Mouse (Mus musculus) right cerebral cortex, postnatal 36 days (tissue): ENCODE measurements at regions not wholly inside any gene's neighbourhood (a gene's known extent, or its start where the extent isn't known, plus 50 kb on each side); places are given as distances from the start of the nearest gene placed in this dataset.
"Not testable (repeated sequence)": the region's sequence is repeated elsewhere in the genome, so short reads cannot be mapped to it uniquely, and the experiment has no call there.

Experiments used
- DNase-seq, 2 experiments: peaks; one replicate each; pipeline ENCODE4 v3.0.0; 2022; ENCODE audit warnings: low spot score in 2 of 2, mixed read lengths in 1 of 2

DNA sequence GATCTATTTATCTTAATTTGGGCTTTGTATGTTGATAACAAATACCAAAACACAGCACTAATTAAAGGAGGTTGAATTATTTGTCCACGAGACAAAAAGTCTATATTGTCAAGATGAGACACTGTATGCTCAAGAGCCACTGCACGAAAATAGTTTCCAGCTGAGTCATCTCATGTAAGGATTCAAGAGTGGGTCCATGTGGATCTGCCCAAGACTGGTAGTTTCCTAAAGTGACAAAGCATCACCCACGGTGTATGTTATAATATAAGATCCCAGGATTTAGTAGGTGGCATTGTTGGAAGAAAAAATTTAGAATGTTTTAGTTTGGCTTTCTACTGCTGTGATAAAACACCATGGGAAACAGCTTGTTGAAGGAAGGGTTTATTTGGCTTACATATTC is 428.2 kb downstream of the Arl6ip6 start:
- DNase-seq: peak in 1 of 2 experiments; percentile 18

DNA sequence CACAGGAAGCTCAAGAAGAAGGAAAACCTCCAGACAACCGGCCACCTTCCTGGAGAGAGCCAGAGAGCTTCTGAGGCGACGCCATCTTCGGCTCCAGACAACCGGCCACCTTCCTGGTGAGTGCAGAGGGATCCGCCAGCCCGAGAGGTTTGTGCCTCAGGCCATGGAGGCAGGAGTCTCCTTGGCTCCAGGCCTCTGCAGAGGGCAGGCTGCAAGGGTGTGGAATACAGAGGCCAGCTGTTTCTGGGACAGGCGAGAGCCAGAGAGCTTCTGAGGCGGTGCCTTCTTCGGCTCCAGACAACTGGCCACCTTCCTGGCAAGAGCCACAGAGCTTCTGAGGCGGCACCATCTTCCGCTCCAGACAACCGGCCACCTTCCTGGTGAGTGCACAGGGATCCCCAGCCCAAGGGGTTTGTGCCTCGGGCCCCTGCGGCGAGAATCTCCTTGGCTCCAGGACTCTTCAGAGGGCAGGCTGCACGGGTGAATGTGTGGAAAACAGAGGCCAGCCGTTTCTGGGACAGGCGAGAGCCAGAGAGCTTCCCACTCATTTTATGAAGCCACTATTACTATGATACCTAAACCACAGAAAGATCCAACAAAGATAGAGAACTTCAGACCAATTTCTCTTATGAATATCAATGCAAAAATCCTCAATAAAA is 441.4 kb downstream of the Arl6ip6 start:
- not testable (repeated sequence) for DNase-seq

- no peak for DNase-seq
Observed at GRCm38 (mm10) chr2:53668599-53669372, 416.6 kb downstream of the Rprm start.

DNA sequence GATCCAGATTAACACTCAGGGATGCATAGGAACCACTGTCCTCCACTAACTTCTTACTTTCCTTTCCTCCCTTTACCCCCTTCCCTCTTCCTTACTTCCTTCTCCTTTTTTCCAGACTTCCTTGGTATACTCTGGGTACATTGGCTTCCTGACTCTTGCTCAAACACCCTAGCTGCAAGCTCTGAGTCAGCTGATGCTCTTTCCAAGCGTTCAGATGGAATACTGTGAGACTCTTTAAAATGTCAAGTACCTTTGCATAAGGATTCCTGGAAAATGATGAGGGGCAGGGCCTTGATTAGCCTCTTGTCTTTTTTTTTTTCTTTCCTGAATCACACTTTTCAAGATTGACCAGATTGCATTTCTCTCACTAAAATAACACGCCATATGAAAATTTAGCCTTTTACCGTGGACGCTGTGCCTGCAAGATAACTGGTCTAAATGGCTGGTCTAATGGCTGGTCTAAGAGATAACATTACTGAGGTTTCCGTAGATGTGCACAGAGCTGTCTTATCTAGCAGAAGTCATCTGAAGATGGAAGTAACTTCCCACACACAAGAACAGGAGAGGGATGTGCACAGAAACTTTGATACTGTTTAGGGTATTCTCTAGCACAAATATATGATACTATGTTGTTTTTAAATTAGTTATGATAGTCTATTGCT is 404.9 kb downstream of the Rprm start:
- no peak for DNase-seq

DNA sequence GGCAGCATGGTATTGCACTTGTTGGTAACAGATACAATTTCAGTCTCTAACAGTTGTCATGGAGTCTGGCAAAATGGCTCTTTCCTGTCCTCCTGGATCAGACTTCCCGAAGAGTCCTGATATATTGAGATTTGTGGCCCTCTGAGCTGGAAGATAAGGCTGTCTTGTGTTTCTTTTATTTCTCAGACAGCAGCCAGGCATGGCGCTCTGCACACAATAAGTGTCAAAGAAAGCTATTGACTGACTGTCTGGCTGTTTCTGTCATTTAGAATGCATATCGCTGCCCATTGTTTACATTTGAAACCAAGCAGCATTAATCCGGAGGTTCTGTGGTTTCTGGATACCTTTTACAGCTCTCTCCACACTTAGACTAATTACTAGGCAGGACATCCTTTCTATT is 402.8 kb downstream of the Rprm start:
- DNase-seq: no peak

GRCm38 (mm10) chr2:53687281-53687680 is 398.1 kb downstream of the Rprm start:
- no peak for DNase-seq

GRCm38 (mm10) chr2:53689223-53689880 is 396.0 kb downstream of the Rprm start:
- no peak for DNase-seq

GRCm38 (mm10) chr2:53691580-53692118 is 393.7 kb downstream of the Rprm start:
- DNase-seq: no peak

DNA sequence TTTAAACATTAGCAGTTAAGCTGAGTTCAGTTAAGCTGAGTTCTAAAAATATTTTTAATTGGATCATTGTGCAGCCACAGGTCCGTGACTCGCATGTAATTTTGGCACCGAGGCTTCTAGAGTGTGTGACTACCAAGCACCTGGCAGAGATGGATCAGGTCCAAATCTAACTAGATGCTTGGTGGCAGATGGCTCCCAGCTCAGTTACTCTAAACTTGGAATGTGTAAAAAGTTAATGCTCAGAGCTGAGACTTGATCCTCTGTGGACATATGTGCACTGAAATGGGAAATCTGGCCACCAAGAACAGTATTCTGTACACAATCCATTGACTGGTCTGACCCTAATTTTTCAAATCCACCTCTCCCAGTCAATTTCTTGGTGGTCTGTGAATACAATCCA is 374.1 kb downstream of the Rprm start:
- DNase-seq: peak; percentile 65 to 78

GRCm38 (mm10) chr2:53713106-53713640 is 372.2 kb downstream of the Rprm start:
- no peak for DNase-seq

DNA sequence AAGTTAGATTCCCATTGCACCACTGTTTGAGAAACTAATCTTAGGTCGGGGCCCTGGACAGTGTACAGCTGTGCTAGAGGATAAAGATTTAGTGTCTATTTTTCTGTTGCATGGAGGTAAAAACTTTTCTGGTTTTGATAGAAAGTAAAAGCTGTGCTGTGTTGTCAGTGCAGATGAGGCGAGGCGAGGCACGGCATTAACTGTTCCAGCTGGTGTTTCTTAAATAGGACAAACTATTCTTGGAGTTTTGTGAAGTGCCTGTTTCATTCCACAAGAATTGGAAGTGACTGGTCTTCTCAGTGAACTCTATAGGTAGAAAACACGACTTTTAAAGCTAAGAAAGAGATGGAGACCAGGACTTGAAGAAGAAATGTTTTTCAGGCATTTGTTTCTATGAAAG is 370.3 kb downstream of the Rprm start:
- no peak for DNase-seq

GRCm38 (mm10) chr2:53723231-53723630 is 362.1 kb downstream of the Rprm start:
- DNase-seq: no peak

DNA sequence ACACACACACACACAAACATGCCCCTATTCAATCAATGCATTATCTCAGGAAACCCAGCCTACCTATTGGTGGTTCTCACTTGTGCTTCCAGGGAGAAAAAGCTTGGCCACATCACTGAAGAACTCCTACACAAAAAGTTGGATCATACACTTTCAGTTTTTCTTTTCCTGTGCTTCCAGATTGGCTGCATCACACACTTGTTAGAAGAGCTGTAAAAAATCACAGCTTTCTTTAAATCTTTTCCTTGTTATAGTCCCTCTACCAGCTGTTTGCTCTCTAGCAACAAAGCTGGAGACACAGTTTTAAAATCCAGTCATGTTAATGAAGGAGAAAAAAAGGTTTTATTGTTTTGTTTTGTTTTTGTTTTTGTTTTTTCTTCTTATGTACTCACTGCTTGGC is 356.7 kb downstream of the Rprm start:
- peak in 1 of 2 experiments; percentile 28 for DNase-seq

DNA sequence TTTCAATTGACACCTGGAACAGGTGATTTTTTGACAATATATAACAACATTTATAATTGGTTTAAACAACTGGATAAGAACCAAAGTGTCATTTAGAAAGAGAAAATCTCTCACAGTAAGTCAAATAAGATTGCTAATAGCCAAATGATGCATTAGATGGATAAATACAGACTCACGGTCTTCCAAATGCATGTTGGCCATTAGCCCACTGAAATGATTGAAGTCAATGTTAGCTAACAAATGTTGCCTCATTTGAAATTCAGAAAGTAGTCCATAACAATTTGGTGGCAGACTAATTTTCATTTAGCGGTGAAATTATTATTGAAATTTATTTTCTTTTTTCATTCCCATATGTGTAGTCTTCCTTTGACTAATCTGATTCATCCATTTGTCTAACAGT is 354.9 kb downstream of the Rprm start:
- DNase-seq: no peak

- no peak for DNase-seq
Observed at GRCm38 (mm10) chr2:53763486-53763885, 321.9 kb downstream of the Rprm start.

DNA sequence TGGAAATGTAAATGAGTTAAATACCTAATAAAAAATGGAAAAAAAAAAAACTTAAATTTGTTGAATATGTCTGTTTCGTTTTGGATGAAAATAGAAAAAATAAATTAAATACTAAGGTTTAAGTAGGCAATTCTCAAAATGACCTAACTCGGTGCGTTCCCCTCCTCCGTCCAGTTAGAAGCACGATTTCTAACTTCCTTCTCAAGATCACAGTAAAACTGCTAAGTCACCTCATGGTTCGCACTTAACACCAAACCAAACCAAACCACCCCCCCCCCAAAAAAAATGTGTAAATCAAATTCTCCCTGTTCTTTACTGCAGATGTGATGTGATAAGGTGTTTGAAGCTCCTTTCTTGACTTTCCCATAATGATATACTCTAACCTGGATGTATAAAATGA is 303.3 kb downstream of the Rprm start:
- not testable (repeated sequence) for DNase-seq

GRCm38 (mm10) chr2:53788599-53788998 is 296.8 kb downstream of the Rprm start:
- not testable (repeated sequence) for DNase-seq

DNA sequence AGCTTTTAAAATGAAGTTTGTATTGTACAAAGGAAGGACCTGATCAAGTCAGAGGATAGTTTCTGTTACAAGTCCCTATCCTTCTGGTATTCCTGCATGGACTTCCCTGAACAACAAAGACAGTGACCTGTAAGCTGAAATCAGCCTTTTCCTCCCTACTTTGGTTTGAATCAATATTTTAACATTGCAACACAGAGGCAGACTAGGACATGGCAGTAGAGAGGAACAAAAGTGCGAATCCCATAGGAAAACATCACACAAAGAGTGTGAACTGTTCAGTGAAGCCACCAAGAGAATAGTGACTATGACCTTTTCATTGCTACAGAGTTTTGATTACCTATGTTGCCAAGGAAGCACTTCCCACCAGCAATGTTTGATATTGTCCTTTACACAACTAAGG is 288.7 kb downstream of the Rprm start:
- no peak for DNase-seq

DNA sequence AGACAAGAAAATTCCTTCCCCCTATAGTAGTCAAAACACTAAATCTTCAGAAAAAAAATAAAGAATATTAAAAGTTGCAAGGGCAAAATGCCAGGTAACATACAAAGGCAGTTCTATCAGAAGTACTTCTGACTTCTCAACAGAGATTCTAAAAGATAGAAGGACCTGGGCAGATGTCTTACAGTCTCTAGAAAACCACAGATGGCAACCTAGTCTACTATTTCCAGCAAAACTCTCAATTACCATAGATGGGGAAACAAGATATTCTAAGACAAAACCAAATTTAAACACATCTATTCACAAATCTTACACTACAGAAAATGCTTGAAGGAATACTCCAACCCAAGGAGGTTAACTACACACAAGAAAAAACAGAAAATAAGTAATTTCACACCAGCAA is 281.7 kb downstream of the Rprm start:
- DNase-seq: no peak

- no peak for DNase-seq
Observed at GRCm38 (mm10) chr2:53850815-53851528, 234.4 kb downstream of the Rprm start.
